Mouse (Mus musculus) hindbrain, embryonic 13.5 days (tissue): ENCODE measurements around the gene Vmn1r212. TPM values are rescaled to one million over a fixed set of nuclear protein-coding genes. Genes with fewer than 3 reads are reported as not detected.
"Not testable (repeated sequence)": the region's sequence is repeated elsewhere in the genome, so short reads cannot be mapped to it uniquely, and the experiment has no call there.

ENCODE experiments used
- ATAC-seq: fragments of 200-750 bp; cut with Nextera tagmentation; 2 replicates; pipeline ENCODE4 v1.8.0; 2017; ENCODE audit warnings: moderate TSS enrichment; ENCODE audit not compliant: low FRiP score
- H3K27ac ChIP-seq: fragments of 300-500 bp; sonication (generic); 2 replicates; pipeline ENCODE4 v1.5.1; 2015; ENCODE audit warnings: inconsistent platforms, mild to moderate bottlenecking, moderate library complexity
- H3K27me3 ChIP-seq: fragments of 300-500 bp; sonication (generic); 2 replicates; pipeline ENCODE4 v1.6.1; 2015; ENCODE audit warnings: mild to moderate bottlenecking, inconsistent platforms
- H3K36me3 ChIP-seq: fragments of 300-500 bp; sonication (generic); 2 replicates; pipeline ENCODE4 v1.6.1; 2015; ENCODE audit warnings: mild to moderate bottlenecking, inconsistent platforms
- H3K4me1 ChIP-seq: fragments of 300-500 bp; sonication (generic); replicated peaks from 2 replicates; pipeline ENCODE4 v1.6.1; 2015; ENCODE audit warnings: inconsistent platforms
- H3K4me2 ChIP-seq: fragments of 300-500 bp; sonication (generic); 2 replicates; pipeline ENCODE4 v1.6.1; 2015; ENCODE audit warnings: inconsistent platforms, mild to moderate bottlenecking, moderate library complexity
- H3K4me3 ChIP-seq: fragments of 300-500 bp; sonication (generic); 2 replicates; pipeline ENCODE4 v1.5.1; 2015; ENCODE audit warnings: mild to moderate bottlenecking, inconsistent platforms
- H3K9ac ChIP-seq: fragments of 300-500 bp; sonication (generic); 2 replicates; pipeline ENCODE4 v1.6.1; 2015; ENCODE audit warnings: mild to moderate bottlenecking, inconsistent platforms
- H3K9me3 ChIP-seq: fragments of 300-500 bp; sonication (generic); 2 replicates; pipeline ENCODE4 v1.6.1; 2016; ENCODE audit warnings: inconsistent platforms
- WGBS: fragments of 180-500 bp; shearing (Covaris S2); methylation state at CpG from one replicate; pipeline ENCODE4 v1.1.7; 2015; 5-methylcytosine and 5-hydroxymethylcytosine counted together
- polyA plus RNA-seq: library from polyadenylated mRNA; unstranded; fragments of >200 nt; fragmentation: Nextera tagmentation; extraction: Ambion mirVana; gene quantifications from 2 replicates; pipeline ENCODE4 v1.2.1, GENCODE M21; 2015

Vmn1r212 gene
- polyA plus RNA-seq: not detected in 2 replicates

- WGBS: 84% methylated on average over 4 of the region's 4 CpGs
- Histone ChIP-seq H3K27me3 (no peaks in the 10 kb centered on the region), H3K36me3 (no peaks in the 10 kb centered on the region), H3K4me2 (no peak within 1 kb of the TSS), H3K4me3 (no peak within 1 kb of the TSS), H3K9me3 (no peaks in the 10 kb centered on the region), H3K4me1 (no peaks in the 10 kb centered on the region), H3K27ac (no peak within 1 kb of the TSS), H3K9ac (no peak within 1 kb of the TSS)
- ATAC-seq: no peak
Observed at GRCm38 (mm10) chr13:22884105-22884504, at the start of gene Vmn1r212. Gene Vmn1r212, minus strand, starts transcription at chr13:22884205.

- 90% methylated on average over 1 of the region's 1 CpGs for WGBS
- Histone ChIP-seq H3K9me3 (no peaks in the 10 kb centered on the region), H3K36me3 (no peaks in the 10 kb centered on the region), H3K27me3 (no peaks in the 10 kb centered on the region), H3K4me1 (no peaks in the 10 kb centered on the region), H3K27ac (no peak overlapping the region), H3K4me3 (no peak overlapping the region), H3K4me2 (no peak overlapping the region), H3K9ac (no peak overlapping the region)
- ATAC-seq: no peak
Observed at GRCm38 (mm10) chr13:22879257-22879656, 4.7 kb downstream of the Vmn1r212 start.

GRCm38 (mm10) chr13:22857461-22857860 lies 26.5 kb downstream of the Vmn1r212 start, which contains the start of gene Vmn1r211:
Gene Vmn1r211, minus strand, starts transcription at chr13:22857561.
- WGBS: 81% methylated on average over 1 of the region's 1 CpGs
- Histone ChIP-seq H3K27ac (no peak within 1 kb of the TSS), H3K9ac (no peak within 1 kb of the TSS), H3K36me3 (no peaks in the 10 kb centered on the region), H3K9me3 (no peaks in the 10 kb centered on the region), H3K4me1 (no peaks in the 10 kb centered on the region), H3K27me3 (no peaks in the 10 kb centered on the region), H3K4me3 (no peak within 1 kb of the TSS), H3K4me2 (no peak within 1 kb of the TSS)
- ATAC-seq: no peak

- H3K4me2 ChIP-seq: no peak overlapping the region
- H3K4me3 ChIP-seq: no peak overlapping the region
- 82% methylated on average over 4 of the region's 4 CpGs for WGBS
- no peaks in the 10 kb centered on the region for H3K9me3 ChIP-seq
- no peaks in the 10 kb centered on the region for H3K36me3 ChIP-seq
- H3K27me3 ChIP-seq: no peaks in the 10 kb centered on the region
- no peak for ATAC-seq
- no peak overlapping the region for H3K9ac ChIP-seq
- H3K27ac ChIP-seq: no peak overlapping the region
- H3K4me1 ChIP-seq: no peaks in the 10 kb centered on the region
Observed at GRCm38 (mm10) chr13:22854760-22855159, 29.2 kb downstream of the Vmn1r212 start.

GRCm38 (mm10) chr13:22846798-22847197 lies 37.2 kb downstream of the Vmn1r212 start:
- Histone ChIP-seq H3K9ac (no peak overlapping the region), H3K27me3 (no peaks in the 10 kb centered on the region), H3K4me3 (no peak overlapping the region), H3K27ac (no peak overlapping the region), H3K9me3 (no peaks in the 10 kb centered on the region), H3K36me3 (no peaks in the 10 kb centered on the region), H3K4me1 (no peaks in the 10 kb centered on the region), H3K4me2 (no peak overlapping the region)
- ATAC-seq: no peak
- WGBS: 80% methylated on average over 1 of the region's 1 CpGs

- H3K27ac ChIP-seq, ATAC-seq, H3K4me2 ChIP-seq, H3K4me1 ChIP-seq, H3K9ac ChIP-seq, H3K27me3 ChIP-seq, H3K36me3 ChIP-seq, H3K9me3 ChIP-seq, H3K4me3 ChIP-seq: not testable (repeated sequence)
- WGBS: 31% methylated on average over 3 of the region's 3 CpGs
Observed at GRCm38 (mm10) chr13:22844304-22844703, 39.7 kb downstream of the Vmn1r212 start.

Other genes with a start within 250 kb of the Vmn1r212 start
- gene Vmn1r207-ps, start 154.6 kb downstream of the Vmn1r212 start, polyA plus RNA-seq: 0.04 TPM in 1 of 2 replicates, not detected in the other
- not detected in 2 replicates for gene Vmn1r208, start 106.8 kb downstream of the Vmn1r212 start, polyA plus RNA-seq
- gene Vmn1r209, start 74.5 kb downstream of the Vmn1r212 start, polyA plus RNA-seq: not detected in 2 replicates
- gene Vmn1r210, start 52.9 kb downstream of the Vmn1r212 start, polyA plus RNA-seq: not detected in 2 replicates
- gene Vmn1r211, start 26.6 kb downstream of the Vmn1r212 start, polyA plus RNA-seq: not detected in 2 replicates
- gene Vmn1r213, start 123.5 kb upstream of the Vmn1r212 start, polyA plus RNA-seq: not detected in 2 replicates
- gene Vmn1r214, start 146.2 kb upstream of the Vmn1r212 start, polyA plus RNA-seq: not detected in 2 replicates
- gene Vmn1r215, start 183.8 kb upstream of the Vmn1r212 start, polyA plus RNA-seq: not detected in 2 replicates
- gene Vmn1r217, start 234.0 kb upstream of the Vmn1r212 start, polyA plus RNA-seq: not detected in 2 replicates
- gene Vmn1r218, start 248.9 kb upstream of the Vmn1r212 start, polyA plus RNA-seq: 0.03 TPM in 1 of 2 replicates, not detected in the other